Comparison of ENCODE assay signal across 25 mouse cellular contexts in genomic region chr13:103859041-103859440, GRCm38 (mm10).
"Had no signal": no experiment of that assay in that cellular context is flagged by ENCODE, and none has a peak within 500 bp of the region (broad histone marks: within the 10 kb centered on the region; RNA-seq: fewer than 3 reads in every experiment).

No protein-coding gene starts in this region.

- H3K4me1 ChIP-seq: heart, embryonic 10.5 days; heart, embryonic 12.5 days; hindbrain, embryonic 10.5 days; hindbrain, embryonic 12.5 days; limb, embryonic 13.5 days; limb, embryonic 15.5 days; liver, embryonic 12.5 days had no signal

- H3K9ac ChIP-seq: heart, embryonic 12.5 days; hindbrain, embryonic 12.5 days; hindbrain, embryonic 14.5 days; limb, embryonic 13.5 days; limb, embryonic 15.5 days; liver, embryonic 12.5 days; liver, embryonic 14.5 days had no signal

- H3K4me2 ChIP-seq: heart, embryonic 12.5 days; hindbrain, embryonic 12.5 days; hindbrain, embryonic 14.5 days; limb, embryonic 13.5 days; limb, embryonic 15.5 days; liver, embryonic 12.5 days had no signal

- H3K27me3 ChIP-seq: heart, embryonic 12.5 days; hindbrain, embryonic 12.5 days; limb, embryonic 13.5 days; limb, embryonic 15.5 days; liver, embryonic 12.5 days had no signal

- DNase-seq: gastrocnemius, adult 2 months; gastrocnemius, postnatal 10 days; gastrocnemius, postnatal 25 days; heart, adult 18-20 months; heart, postnatal 10 days; heart, postnatal 4 days; kidney, adult 11 months; kidney, postnatal 14 days; kidney, postnatal 36 days; layer of hippocampus, adult 9-11 months; layer of hippocampus, postnatal 36 days; left cerebral cortex, postnatal 4 days had no signal

- ATAC-seq: forebrain, embryonic 16.5 days; hindbrain, embryonic 16.5 days; inflammation-experienced regulatory T-cells, adult 6 months; liver, embryonic 12.5 days had no signal

- H3K9me3 ChIP-seq: heart, embryonic 10.5 days; heart, embryonic 12.5 days; hindbrain, embryonic 10.5 days; hindbrain, embryonic 12.5 days; limb, embryonic 13.5 days; limb, embryonic 15.5 days; liver, embryonic 12.5 days had no signal

- H3K27ac ChIP-seq: gastrocnemius, adult 2 months; heart, embryonic 10.5 days; hindbrain, embryonic 10.5 days; hindbrain, embryonic 12.5 days; hindbrain, embryonic 14.5 days; kidney, postnatal 0 days; limb, embryonic 13.5 days; limb, embryonic 15.5 days; liver, embryonic 12.5 days; liver, embryonic 14.5 days had no signal

- H3K4me3 ChIP-seq: gastrocnemius, adult 2 months; heart, embryonic 10.5 days; heart, embryonic 12.5 days; hindbrain, embryonic 10.5 days; hindbrain, embryonic 12.5 days; limb, embryonic 13.5 days; limb, embryonic 15.5 days; liver, embryonic 12.5 days had no signal
